Mouse (Mus musculus): Measurements from ENCODE around the gene Folr2.

Gene Folr2

GRCm38 (mm10) chr7:101866491-101867265, 9.7 kb upstream of the Folr2 start:
- no peak for DNase-seq (ENCODE audit: low spot score in 2 of 2)

- no peak for DNase-seq (ENCODE audit: low spot score in 2 of 2)
These were observed 6.4 kb upstream of the Folr2 start, which contains the start of gene Anapc15 for GRCm38 (mm10) chr7:101863415-101863814. Gene Anapc15 (plus strand): TSS chr7:101863715.

GRCm38 (mm10) chr7:101862291-101862690, 5.3 kb upstream of the Folr2 start:
- no peak for DNase-seq (ENCODE audit: low spot score in 2 of 2)

GRCm38 (mm10) chr7:101860978-101861377, 4.0 kb upstream of the Folr2 start:
- DNase-seq (ENCODE audit: low spot score in 2 of 2): no peak

GRCm38 (mm10) chr7:101858362-101858761, 1.4 kb upstream of the Folr2 start:
- no peak for DNase-seq (ENCODE audit: low spot score in 2 of 2)

- DNase-seq (ENCODE audit: low spot score in 2 of 2): no peak
These were observed 3.2 kb downstream of the Folr2 start for GRCm38 (mm10) chr7:101853816-101854215.

- DNase-seq (ENCODE audit: low spot score in 2 of 2): no peak
These were observed 4.1 kb downstream of the Folr2 start for GRCm38 (mm10) chr7:101852846-101853245.

GRCm38 (mm10) chr7:101851689-101852088, 5.3 kb downstream of the Folr2 start:
- DNase-seq (ENCODE audit: low spot score in 2 of 2): no peak

GRCm38 (mm10) chr7:101847934-101848333, 9.1 kb downstream of the Folr2 start:
- DNase-seq (ENCODE audit: low spot score in 2 of 2): no peak

GRCm38 (mm10) chr7:101844186-101844585, 12.8 kb downstream of the Folr2 start:
- no peak for DNase-seq (ENCODE audit: low spot score in 2 of 2)

- peak; percentile 87 to 91 for DNase-seq (ENCODE audit: low spot score in 2 of 2)
These were observed 19.2 kb downstream of the Folr2 start, which contains the start of gene Inppl1 for GRCm38 (mm10) chr7:101837606-101838471. Gene Inppl1 (minus strand): TSS chr7:101838229.

- peak in 1 of 2 experiments; percentile 58 for DNase-seq (ENCODE audit: low spot score in 2 of 2)
These were observed 19.8 kb downstream of the Folr2 start for GRCm38 (mm10) chr7:101837154-101837605.

GRCm38 (mm10) chr7:101836271-101837153, 20.5 kb downstream of the Folr2 start:
- peak; percentile 44 to 65 for DNase-seq (ENCODE audit: low spot score in 2 of 2)

GRCm38 (mm10) chr7:101835457-101836109, 21.4 kb downstream of the Folr2 start:
- no peak for DNase-seq (ENCODE audit: low spot score in 2 of 2)

GRCm38 (mm10) chr7:101834903-101835302, 22.1 kb downstream of the Folr2 start:
- no peak for DNase-seq (ENCODE audit: low spot score in 2 of 2)

GRCm38 (mm10) chr7:101833916-101834584, 22.9 kb downstream of the Folr2 start:
- no peak for DNase-seq (ENCODE audit: low spot score in 2 of 2)

- no peak for DNase-seq (ENCODE audit: low spot score in 2 of 2)
These were observed 23.6 kb downstream of the Folr2 start for GRCm38 (mm10) chr7:101833352-101833751.

GRCm38 (mm10) chr7:101832372-101832771, 24.6 kb downstream of the Folr2 start:
- DNase-seq (ENCODE audit: low spot score in 2 of 2): no peak

GRCm38 (mm10) chr7:101831437-101831836, 25.6 kb downstream of the Folr2 start:
- DNase-seq (ENCODE audit: low spot score in 2 of 2): no peak

- no peak for DNase-seq (ENCODE audit: low spot score in 2 of 2)
These were observed 26.6 kb downstream of the Folr2 start for GRCm38 (mm10) chr7:101830373-101830772.
